13 mouse cellular contexts compared by ENCODE assay signal in genomic region chr16:63689371-63689770, GRCm38 (mm10).
"Had no signal": no experiment of that assay in that cellular context is flagged by ENCODE, and none has a peak within 500 bp of the region (broad histone marks: within the 10 kb centered on the region; RNA-seq: fewer than 3 reads in every experiment).

No protein-coding gene starts in this region.

- H3K36me3 ChIP-seq: limb, embryonic 12.5 days; midbrain, embryonic 15.5 days; neural tube, embryonic 13.5 days; stomach, embryonic 15.5 days had no signal

- H3K27ac ChIP-seq: limb, embryonic 12.5 days; liver, embryonic 14.5 days; midbrain, embryonic 15.5 days; neural tube, embryonic 13.5 days; stomach, embryonic 15.5 days had no signal

- H3K4me1 ChIP-seq: midbrain, embryonic 15.5 days; neural tube, embryonic 13.5 days; stomach, embryonic 15.5 days had no signal

- H3K9ac ChIP-seq: limb, embryonic 12.5 days; liver, embryonic 14.5 days; midbrain, embryonic 15.5 days; neural tube, embryonic 13.5 days; stomach, embryonic 15.5 days had no signal

- H3K4me2 ChIP-seq: limb, embryonic 12.5 days; midbrain, embryonic 11.5 days; midbrain, embryonic 15.5 days; neural tube, embryonic 13.5 days; stomach, embryonic 15.5 days had no signal

- H3K4me3 ChIP-seq: limb, embryonic 12.5 days; midbrain, embryonic 15.5 days; neural tube, embryonic 13.5 days; stomach, embryonic 15.5 days had no signal

- DNase-seq: kidney, adult 8-10 months; kidney, postnatal 25 days; layer of hippocampus, postnatal 36 days; lung, adult 18-20 months; lung, postnatal 36 days; right cerebral cortex, postnatal 14 days; thymus, postnatal 36 days had no signal

- ATAC-seq: midbrain, embryonic 15.5 days had no signal

- H3K27me3 ChIP-seq: limb, embryonic 12.5 days; midbrain, embryonic 15.5 days; neural tube, embryonic 13.5 days; stomach, embryonic 15.5 days had no signal

- H3K9me3 ChIP-seq: limb, embryonic 12.5 days; midbrain, embryonic 15.5 days; neural tube, embryonic 13.5 days; stomach, embryonic 15.5 days had no signal
